Mouse (Mus musculus) thymus, postnatal 10 days (tissue): ENCODE measurements around the gene 1700001P01Rik.

Source experiments
- DNase-seq, 2 experiments: peaks; one replicate each; pipeline ENCODE4 v3.0.0; 2021; ENCODE audit warnings: low spot score in 2 of 2

1700001P01Rik gene

GRCm38 (mm10) chr11:97775808-97776496 lies at the start of gene 1700001P01Rik:
1700001P01Rik (minus strand) TSS chr11:97775918.
- no peak for DNase-seq

- DNase-seq: peak; percentile 79 to 80
Measured at GRCm38 (mm10) chr11:97825295-97825694, 49.6 kb upstream of the 1700001P01Rik start.

- DNase-seq: no peak
Measured at GRCm38 (mm10) chr11:97824895-97825294, 49.2 kb upstream of the 1700001P01Rik start.

GRCm38 (mm10) chr11:97824168-97824567 lies 48.5 kb upstream of the 1700001P01Rik start:
- DNase-seq: no peak

- DNase-seq: no peak
Measured at GRCm38 (mm10) chr11:97822840-97823603, 47.3 kb upstream of the 1700001P01Rik start.

- no peak for DNase-seq
Measured at GRCm38 (mm10) chr11:97821401-97822064, 45.8 kb upstream of the 1700001P01Rik start.

GRCm38 (mm10) chr11:97820840-97821239 lies 45.1 kb upstream of the 1700001P01Rik start:
- DNase-seq: no peak

- DNase-seq: no peak
Measured at GRCm38 (mm10) chr11:97819923-97820322, 44.2 kb upstream of the 1700001P01Rik start.

GRCm38 (mm10) chr11:97819102-97819501 lies 43.4 kb upstream of the 1700001P01Rik start:
- no peak for DNase-seq

- no peak for DNase-seq
Measured at GRCm38 (mm10) chr11:97818571-97818970, 42.9 kb upstream of the 1700001P01Rik start.

- no peak for DNase-seq
Measured at GRCm38 (mm10) chr11:97818003-97818402, 42.3 kb upstream of the 1700001P01Rik start.

- no peak for DNase-seq
Measured at GRCm38 (mm10) chr11:97817379-97817778, 41.7 kb upstream of the 1700001P01Rik start.

- no peak for DNase-seq
Measured at GRCm38 (mm10) chr11:97816916-97817315, 41.2 kb upstream of the 1700001P01Rik start.

GRCm38 (mm10) chr11:97816176-97816575 lies 40.5 kb upstream of the 1700001P01Rik start:
- DNase-seq: no peak

- DNase-seq: no peak
Measured at GRCm38 (mm10) chr11:97815736-97816135, 40.0 kb upstream of the 1700001P01Rik start.

- no peak for DNase-seq
Measured at GRCm38 (mm10) chr11:97813746-97814515, 38.2 kb upstream of the 1700001P01Rik start.

GRCm38 (mm10) chr11:97813085-97813484 lies 37.4 kb upstream of the 1700001P01Rik start:
- DNase-seq: no peak

- no peak for DNase-seq
Measured at GRCm38 (mm10) chr11:97812491-97812921, 36.8 kb upstream of the 1700001P01Rik start.

- no peak for DNase-seq
Measured at GRCm38 (mm10) chr11:97811569-97812362, 36.0 kb upstream of the 1700001P01Rik start.

- no peak for DNase-seq
Measured at GRCm38 (mm10) chr11:97810970-97811369, 35.3 kb upstream of the 1700001P01Rik start.

- DNase-seq: no peak
Measured at GRCm38 (mm10) chr11:97810356-97810755, 34.6 kb upstream of the 1700001P01Rik start.
